ENCODE assay signal across 13 mouse cellular contexts in genomic region chr2:48441991-48442544, GRCm38 (mm10).
DNase-seq lines count a peak whose midpoint lies in the region; ATAC-seq and TF ChIP-seq lines count a peak whose summit lies in the region.
"Had no signal": no experiment of that assay in that cellular context is flagged by ENCODE, and none has a peak within 500 bp of the region (broad histone marks: within the 10 kb centered on the region; RNA-seq: fewer than 3 reads in every experiment).

No protein-coding gene starts in this region.

- TF ChIP-seq CTCF in liver, adult 2 months (IDR thresholded peaks at IDR 0.05; ENCODE audit: low read depth, low read length): no peak
- TF ChIP-seq CTCF in Patski (IDR thresholded peaks at IDR 0.05): no peak

- H3K36me3 ChIP-seq in liver, adult 2 months (ENCODE audit: control insufficient read depth, insufficient read depth, low read length): no peaks in the 10 kb centered on the region
- no peaks in the 10 kb centered on the region for H3K36me3 ChIP-seq in liver, embryonic 11.5 days (ENCODE audit: control insufficient read depth, insufficient read depth, low read length)
- H3K36me3 ChIP-seq in intestine, embryonic 14.5 days (ENCODE audit: control insufficient read depth, insufficient read depth, low read length): no peaks in the 10 kb centered on the region
- H3K36me3 ChIP-seq: liver, embryonic 12.5 days had no signal

- TF ChIP-seq POLR2A in liver, adult 2 months (IDR thresholded peaks at IDR 0.05; ENCODE audit: extremely low read depth, insufficient read depth, low read length): no peak

- H3K4me1 ChIP-seq in liver, adult 2 months (ENCODE audit: control insufficient read depth, insufficient read depth, low read length): peaks cover 2% of the 10 kb centered on the region; the same call in 1 of the 2 replicates
- no peaks in the 10 kb centered on the region for H3K4me1 ChIP-seq in liver, embryonic 11.5 days (replicated peaks; ENCODE audit: control insufficient read depth, insufficient read depth, low read length)
- peaks cover 9% of the 10 kb centered on the region; the same call in 1 of the 2 replicates for H3K4me1 ChIP-seq in intestine, embryonic 14.5 days (replicated peaks; ENCODE audit: control insufficient read depth, insufficient read depth, low read length)
- H3K4me1 ChIP-seq: megakaryocyte, embryonic 14.5 days had no signal

- H3K9me3 ChIP-seq in liver, embryonic 11.5 days (ENCODE audit: control insufficient read depth, low read length): no peaks in the 10 kb centered on the region
- no peaks in the 10 kb centered on the region for H3K9me3 ChIP-seq in intestine, embryonic 14.5 days (ENCODE audit: control insufficient read depth, low read length)
- H3K9me3 ChIP-seq: liver, embryonic 12.5 days had no signal

- H3K4me3 ChIP-seq in liver, adult 2 months (ENCODE audit: insufficient read depth, low read depth, low read length): no peak overlapping the region
- H3K4me3 ChIP-seq in liver, embryonic 11.5 days (ENCODE audit: low read depth, low read length): no peak overlapping the region
- no peak overlapping the region for H3K4me3 ChIP-seq in intestine, embryonic 14.5 days (ENCODE audit: low read depth, low read length)
- H3K4me3 ChIP-seq: heart, adult 2 months; layer of hippocampus, adult 2 months; liver, embryonic 12.5 days; megakaryocyte, embryonic 14.5 days had no signal

- CTCF ChIA-PET in Patski (lab: Charles Lee): interaction anchor here (1.4 to 2.1 kb wide), 3 partner anchors 21 to 27 kb away, joined by 4 to 6 read pairs (median 4); no protein-coding TSS in a partner anchor

- H3K4me2 ChIP-seq in liver, embryonic 11.5 days: no peak overlapping the region
- no peak overlapping the region for H3K4me2 ChIP-seq in intestine, embryonic 14.5 days (ENCODE audit: low read length)
- H3K4me2 ChIP-seq: liver, embryonic 12.5 days had no signal

- no peak overlapping the region for H3K27ac ChIP-seq in liver, adult 2 months (replicated peaks; ENCODE audit: insufficient read depth, low read depth, low read length)
- H3K27ac ChIP-seq in liver, embryonic 11.5 days (ENCODE audit: low read depth, low read length): no peak overlapping the region
- H3K27ac ChIP-seq in intestine, embryonic 14.5 days (ENCODE audit: low read depth): peak overlapping the region; percentile 1; the same call in 1 of the 2 replicates
- H3K27ac ChIP-seq: heart, adult 2 months; layer of hippocampus, adult 2 months; liver, embryonic 12.5 days had no signal

- in situ Hi-C loops in Patski (cut with MboI; ENCODE audit: low pct_unique_long_range_greater_than_20kb): no loop called here

- no peak overlapping the region for H3K9ac ChIP-seq in liver, adult 2 months (ENCODE audit: low read depth, low read length)
- no peak overlapping the region for H3K9ac ChIP-seq in liver, embryonic 11.5 days (ENCODE audit: low read depth, low read length)
- H3K9ac ChIP-seq in intestine, embryonic 14.5 days (ENCODE audit: low read length): no peak overlapping the region
- H3K9ac ChIP-seq: liver, embryonic 12.5 days had no signal

- WGBS in liver, adult 2 months: 61% methylated on average over 10 of the region's 10 CpGs
- 73% methylated on average over 10 of the region's 10 CpGs for WGBS in liver, embryonic 11.5 days
- WGBS in intestine, embryonic 14.5 days: 51% methylated on average over 10 of the region's 10 CpGs

- POLR2A ChIA-PET in Patski (lab: Charles Lee): no interaction called here

- no peaks in the 10 kb centered on the region for H3K79me2 ChIP-seq in liver, adult 2 months (ENCODE audit: control insufficient read depth, insufficient read depth, low read length)

- DNase-seq in liver, adult 2 months (ENCODE audit: extremely low read depth, low read depth, low spot score): peak; percentile 82
- no peak for DNase-seq in liver, embryonic 11.5 days (ENCODE audit: low spot score)
- DNase-seq in Patski (ENCODE audit: low read depth, low spot score): peak; percentile 33
- no peak for DNase-seq in intestine, embryonic 14.5 days (ENCODE audit: low spot score)
- DNase-seq in kidney, postnatal 36 days: peak; percentile 67 to 79
- DNase-seq in layer of hippocampus, postnatal 25 days (ENCODE audit: extremely low spot score in 1 of 2, low spot score in 1 of 2): no peak
- no peak for DNase-seq in layer of hippocampus, postnatal 10 days (ENCODE audit: low spot score in 2 of 2)
- no peak for DNase-seq in testis, postnatal 10 days (ENCODE audit: low spot score)
- DNase-seq: thymus, adult 2 months had no signal

- ATAC-seq in liver, embryonic 11.5 days (replicated peaks; ENCODE audit: low FRiP score): no peak
- ATAC-seq in Patski: peak; percentile 11
- peak; percentile 28; the same call in 1 of the 2 replicates for ATAC-seq in intestine, embryonic 14.5 days (replicated peaks; ENCODE audit: low FRiP score, low TSS enrichment, low read depth)

- no peaks in the 10 kb centered on the region for H3K27me3 ChIP-seq in liver, adult 2 months (ENCODE audit: control insufficient read depth, insufficient read depth, low read length)
- no peaks in the 10 kb centered on the region for H3K27me3 ChIP-seq in liver, embryonic 11.5 days (replicated peaks; ENCODE audit: control insufficient read depth, insufficient read depth, low read length)
- no peaks in the 10 kb centered on the region for H3K27me3 ChIP-seq in Patski
- no peaks in the 10 kb centered on the region for H3K27me3 ChIP-seq in intestine, embryonic 14.5 days (replicated peaks; ENCODE audit: control insufficient read depth, insufficient read depth, low read length)
- H3K27me3 ChIP-seq: liver, embryonic 12.5 days; megakaryocyte, embryonic 14.5 days had no signal

Comparison
In these comparisons a context has a peak if more than half of its experiments do, and no peak if none do; other contexts are left out.
1. DNase-seq: peak in liver, adult 2 months (single experiment), Patski (single experiment) and kidney, postnatal 36 days (2 of 2); none in liver, embryonic 11.5 days (single experiment), intestine, embryonic 14.5 days (single experiment), layer of hippocampus, postnatal 25 days (0 of 2), layer of hippocampus, postnatal 10 days (0 of 2) and testis, postnatal 10 days (single experiment).